Mouse (Mus musculus): ENCODE data around the gene Sdhb.

DNA sequence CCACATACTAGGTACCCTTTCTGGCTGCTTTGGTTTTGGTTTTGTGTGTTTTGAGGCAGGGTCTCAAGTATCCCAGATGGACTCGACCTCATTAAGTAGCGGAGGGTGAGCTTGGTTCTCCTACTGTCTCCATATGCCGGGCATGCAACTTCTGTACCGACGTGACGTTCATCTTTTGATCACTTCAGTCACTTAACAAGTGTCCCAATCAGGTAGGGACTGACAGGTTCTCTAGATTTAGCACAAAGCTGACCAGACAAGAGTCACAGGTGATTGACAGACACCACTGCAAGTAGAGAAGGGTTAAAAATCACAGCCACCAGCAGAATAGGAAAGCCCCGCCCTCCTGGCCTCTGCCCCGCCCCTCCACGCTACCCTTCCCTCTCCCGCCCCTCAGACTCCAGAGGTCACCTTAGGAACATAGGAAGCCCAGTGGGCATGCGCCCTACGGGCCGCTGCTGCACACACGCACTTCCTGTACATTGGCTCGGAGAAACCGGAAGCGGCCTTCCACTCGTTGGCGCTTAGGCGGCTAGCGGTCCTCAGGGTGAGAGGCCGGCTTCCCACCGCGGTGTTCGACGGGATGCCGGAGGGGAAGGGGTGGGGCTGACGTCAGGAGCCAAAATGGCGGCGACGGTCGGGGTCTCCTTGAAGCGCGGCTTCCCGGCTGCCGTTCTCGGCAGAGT lies at the start of gene Sdhb:
- TF ChIP-seq POLR2A (IDR thresholded peaks at IDR 0.05; ENCODE audit: low read depth, low read length): no peak
- no peak for TF ChIP-seq CTCF (conservative IDR thresholded peaks at IDR 0.05; ENCODE audit: insufficient read depth, insufficient read length, low read depth, low read length)
